Mouse (Mus musculus) layer of hippocampus, postnatal 14 days (tissue): ENCODE measurements around the gene Lrrc63. TPM values are rescaled to one million over a fixed set of nuclear protein-coding genes. Genes with fewer than 3 reads are reported as not detected.
"Not testable (repeated sequence)": the region's sequence is repeated elsewhere in the genome, so short reads cannot be mapped to it uniquely, and the experiment has no call there.

Experiments used
- DNase-seq, 2 experiments: peaks; one replicate each; pipeline ENCODE4 v3.0.0; 2021 to 2022; ENCODE audit warnings: low spot score in 2 of 2, mixed read lengths in 1 of 2
- long read RNA-seq, 2 experiments: library from polyadenylated mRNA; stranded (forward); transcript quantifications; one replicate each; pipeline ENCODE4 v2.0.0; 2021
- total RNA-seq, 2 experiments: library from RNA; stranded (reverse); gene quantifications; 2 replicates each; pipeline ENCODE4 v1.2.3; 2021

The Lrrc63 gene
- not detected for total RNA-seq
- long read RNA-seq, experiment 1 = 0 reads
- long read RNA-seq, experiment 2 = 0 reads

- DNase-seq = peak; percentile 40 to 51
These were observed at the start of gene Lrrc63, which contains the start of gene Lcp1 for GRCm38 (mm10) chr14:75130501-75131318. Lrrc63 (minus strand) TSS chr14:75130881. Lcp1 (plus strand) TSS chr14:75131101.

GRCm38 (mm10) chr14:75179255-75179963 lies 48.7 kb upstream of the Lrrc63 start:
- no peak for DNase-seq

- DNase-seq = no peak
These were observed 48.1 kb upstream of the Lrrc63 start for GRCm38 (mm10) chr14:75178801-75179211.

- DNase-seq = no peak
These were observed 47.7 kb upstream of the Lrrc63 start for GRCm38 (mm10) chr14:75178384-75178793.

- no peak for DNase-seq
These were observed 46.7 kb upstream of the Lrrc63 start for GRCm38 (mm10) chr14:75177400-75177799.

- no peak for DNase-seq
These were observed 45.9 kb upstream of the Lrrc63 start for GRCm38 (mm10) chr14:75176425-75177045.

GRCm38 (mm10) chr14:75175781-75176180 lies 45.1 kb upstream of the Lrrc63 start:
- no peak for DNase-seq

- DNase-seq = no peak
These were observed 44.3 kb upstream of the Lrrc63 start for GRCm38 (mm10) chr14:75174731-75175555.

GRCm38 (mm10) chr14:75174296-75174695 lies 43.6 kb upstream of the Lrrc63 start:
- no peak for DNase-seq

GRCm38 (mm10) chr14:75170546-75170945 lies 39.9 kb upstream of the Lrrc63 start:
- DNase-seq = no peak

GRCm38 (mm10) chr14:75168501-75168900 lies 37.8 kb upstream of the Lrrc63 start:
- DNase-seq = no peak

- DNase-seq = no peak
These were observed 35.0 kb upstream of the Lrrc63 start for GRCm38 (mm10) chr14:75165574-75166131.

GRCm38 (mm10) chr14:75164345-75164744 lies 33.7 kb upstream of the Lrrc63 start:
- no peak for DNase-seq

- DNase-seq = no peak
These were observed 33.2 kb upstream of the Lrrc63 start for GRCm38 (mm10) chr14:75163866-75164265.

- no peak for DNase-seq
These were observed 28.7 kb upstream of the Lrrc63 start for GRCm38 (mm10) chr14:75159375-75159774.

GRCm38 (mm10) chr14:75154481-75154880 lies 23.8 kb upstream of the Lrrc63 start:
- DNase-seq = no peak

GRCm38 (mm10) chr14:75151146-75151545 lies 20.5 kb upstream of the Lrrc63 start:
- no peak for DNase-seq

GRCm38 (mm10) chr14:75150653-75151052 lies 20.0 kb upstream of the Lrrc63 start:
- DNase-seq = no peak

GRCm38 (mm10) chr14:75148229-75148628 lies 17.5 kb upstream of the Lrrc63 start:
- no peak for DNase-seq

GRCm38 (mm10) chr14:75147706-75148105 lies 17.0 kb upstream of the Lrrc63 start:
- DNase-seq = not testable (repeated sequence)

GRCm38 (mm10) chr14:75139225-75139624 lies 8.5 kb upstream of the Lrrc63 start:
- no peak for DNase-seq
